Mouse (Mus musculus): ENCODE measurements around the gene Eef1a2. TPM values are rescaled to one million over a fixed set of nuclear protein-coding genes. Genes with fewer than 3 reads are reported as not detected.
"Not testable (repeated sequence)": the region's sequence is repeated elsewhere in the genome, so short reads cannot be mapped to it uniquely, and the experiment has no call there.

The Eef1a2 gene
- 7.7 and 7.9 TPM in 2 replicates for polyA plus RNA-seq (2016; fragmentation: Nextera tagmentation; extraction: Ambion mirVana)

DNA sequence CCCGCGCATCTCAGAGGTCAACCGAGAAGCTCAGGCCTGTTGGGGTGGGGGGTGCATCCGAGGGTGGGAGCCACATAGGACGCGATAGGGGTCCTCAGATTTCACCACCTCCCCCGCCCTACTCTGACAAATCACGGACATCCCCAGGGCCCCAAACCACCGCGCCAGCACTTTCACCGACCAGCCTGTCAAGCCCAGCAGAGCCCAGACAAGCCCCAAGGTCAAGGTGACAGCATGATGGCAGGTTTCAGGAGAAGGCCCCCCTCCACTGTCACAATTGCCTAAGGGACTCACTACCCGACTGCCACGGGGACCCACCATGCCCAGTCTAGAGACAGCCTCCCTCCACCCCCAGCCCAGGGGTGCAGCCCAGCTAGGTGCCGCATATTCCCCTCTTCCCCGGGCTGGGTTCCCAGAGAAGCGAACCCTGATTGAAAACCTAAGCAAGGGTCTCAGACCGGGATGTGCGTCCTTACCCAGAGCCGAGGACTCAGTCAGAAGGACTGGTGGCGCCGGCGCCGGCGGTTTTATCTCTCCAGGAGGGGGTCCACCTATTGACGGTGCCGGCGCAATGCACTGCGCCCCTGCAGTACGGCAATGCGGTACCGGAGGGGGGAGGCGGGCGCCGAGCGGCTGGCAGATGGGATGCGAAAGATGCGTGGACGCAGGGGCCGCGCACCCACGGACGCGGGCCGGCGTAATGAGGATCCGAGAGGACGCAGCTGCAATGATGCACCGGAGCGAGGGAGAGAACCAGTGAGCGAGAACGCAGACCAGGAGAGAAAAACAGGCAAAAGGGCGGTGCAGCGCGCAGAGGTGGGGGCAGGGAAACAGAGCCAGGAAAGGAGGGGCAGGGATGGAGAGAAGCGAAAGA, at the start of gene Eef1a2:
Gene Eef1a2 (minus strand): TSS at position 767 of the 874 bp plus-strand sequence.
- Histone ChIP-seq H3K9me3 (replicated peaks) (no peaks in the 10 kb centered on the region), H3K4me2 (peak within 1 kb of the TSS; percentile 62), H3K27me3 (replicated peaks) (peaks cover 57% of the 10 kb centered on the region), H3K27ac (ENCODE audit: poor library complexity, severe bottlenecking) (peak within 1 kb of the TSS; percentile 79), H3K4me3 (peak within 1 kb of the TSS; percentile 55), H3K9ac (peak within 1 kb of the TSS; percentile 76), H3K36me3 (peaks cover 14% of the 10 kb centered on the region), H3K4me1 (replicated peaks) (peaks cover 59% of the 10 kb centered on the region)
- 2% methylated on average over 55 of the region's 55 CpGs for WGBS
- peak; percentile 37; the same call in 1 of the 2 replicates for ATAC-seq (ENCODE audit: insufficient number of reproducible peaks, low FRiP score)

DNA sequence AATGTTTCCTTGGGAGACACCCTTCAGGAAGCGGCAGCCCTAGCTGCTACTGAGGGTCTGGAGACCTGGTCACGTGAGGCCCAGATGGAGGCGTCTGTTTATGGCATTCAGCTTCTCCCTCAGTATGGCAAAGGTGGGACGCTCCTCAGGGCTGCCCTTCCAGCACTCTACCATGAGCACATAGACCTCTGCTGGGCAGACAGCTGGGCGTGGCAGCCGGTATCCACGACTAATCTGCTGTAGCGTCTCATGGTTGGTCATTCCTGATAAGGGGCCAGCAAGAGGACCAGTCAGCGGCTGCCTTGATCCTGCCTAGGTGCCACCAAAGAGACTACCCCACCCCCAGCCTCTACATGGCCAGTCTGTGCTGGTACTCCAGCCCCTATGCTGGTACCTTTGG, 49.3 kb upstream of the Eef1a2 start:
- Histone ChIP-seq H3K9ac (no peak overlapping the region), H3K4me2 (no peak overlapping the region), H3K9me3 (replicated peaks) (no peaks in the 10 kb centered on the region), H3K4me1 (replicated peaks) (no peaks in the 10 kb centered on the region), H3K27me3 (replicated peaks) (peaks cover 50% of the 10 kb centered on the region), H3K4me3 (no peak overlapping the region), H3K36me3 (no peaks in the 10 kb centered on the region), H3K27ac (ENCODE audit: poor library complexity, severe bottlenecking) (no peak overlapping the region)
- peak; percentile 57; the same call in 1 of the 2 replicates for ATAC-seq (ENCODE audit: insufficient number of reproducible peaks, low FRiP score)
- 56% methylated on average over 9 of the region's 9 CpGs for WGBS

DNA sequence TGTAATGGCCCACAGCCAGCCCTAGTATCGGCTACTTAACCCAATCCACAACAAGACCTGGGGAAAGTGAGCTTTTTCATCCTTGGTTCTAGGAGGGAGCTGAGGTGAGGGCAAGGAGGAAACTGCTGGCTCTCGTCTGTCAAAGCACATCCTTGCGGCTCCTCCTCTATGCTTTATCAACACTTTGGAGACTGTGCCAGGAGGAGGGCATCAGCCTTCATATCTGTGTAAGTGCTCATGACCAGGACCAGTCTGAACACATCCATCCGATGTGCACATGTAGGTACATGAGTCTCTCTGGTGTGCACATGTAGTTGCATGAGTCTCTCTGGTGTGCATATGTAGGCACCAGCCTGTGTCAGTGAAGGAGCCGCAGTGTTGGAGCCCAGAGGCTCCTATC, 48.9 kb upstream of the Eef1a2 start:
- no peaks in the 10 kb centered on the region for H3K36me3 ChIP-seq
- 66% methylated on average over 5 of the region's 5 CpGs for WGBS
- no peaks in the 10 kb centered on the region for H3K4me1 ChIP-seq (replicated peaks)
- H3K9me3 ChIP-seq (replicated peaks), result no peaks in the 10 kb centered on the region
- peaks cover 48% of the 10 kb centered on the region for H3K27me3 ChIP-seq (replicated peaks)
- no peak overlapping the region for H3K27ac ChIP-seq (ENCODE audit: poor library complexity, severe bottlenecking)
- H3K9ac ChIP-seq, result no peak overlapping the region
- H3K4me3 ChIP-seq, result no peak overlapping the region
- 0 out of 2 replicates have a peak, but pooled peaks have one; percentile 16 for ATAC-seq (ENCODE audit: insufficient number of reproducible peaks, low FRiP score)
- no peak overlapping the region for H3K4me2 ChIP-seq

DNA sequence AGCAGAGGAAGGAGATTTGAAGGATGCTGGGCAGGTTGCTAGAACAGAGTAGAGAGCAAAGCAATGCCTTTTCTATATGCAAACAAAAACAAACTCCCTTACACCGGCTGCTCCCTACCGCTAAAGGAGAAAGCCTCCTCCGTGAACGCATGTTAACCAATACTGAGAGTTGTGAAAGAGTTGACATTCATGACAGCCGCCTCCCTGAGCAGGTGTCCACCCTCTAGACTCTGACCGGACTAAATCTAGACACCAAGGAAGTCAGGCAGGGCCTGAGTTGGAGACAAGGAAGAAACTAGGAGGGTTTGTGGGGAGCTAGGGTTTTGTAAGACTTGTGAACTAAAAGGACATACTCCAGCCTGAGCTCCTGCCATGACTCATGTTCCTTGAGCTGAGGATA, 46.1 kb upstream of the Eef1a2 start:
- H3K4me3 ChIP-seq, result no peak overlapping the region
- peaks cover 39% of the 10 kb centered on the region for H3K27me3 ChIP-seq (replicated peaks)
- ATAC-seq (ENCODE audit: insufficient number of reproducible peaks, low FRiP score), result no peak
- no peaks in the 10 kb centered on the region for H3K9me3 ChIP-seq (replicated peaks)
- H3K36me3 ChIP-seq, result no peaks in the 10 kb centered on the region
- H3K9ac ChIP-seq, result no peak overlapping the region
- H3K27ac ChIP-seq (ENCODE audit: poor library complexity, severe bottlenecking), result no peak overlapping the region
- 75% methylated on average over 6 of the region's 6 CpGs for WGBS
- H3K4me2 ChIP-seq, result no peak overlapping the region
- no peaks in the 10 kb centered on the region for H3K4me1 ChIP-seq (replicated peaks)

DNA sequence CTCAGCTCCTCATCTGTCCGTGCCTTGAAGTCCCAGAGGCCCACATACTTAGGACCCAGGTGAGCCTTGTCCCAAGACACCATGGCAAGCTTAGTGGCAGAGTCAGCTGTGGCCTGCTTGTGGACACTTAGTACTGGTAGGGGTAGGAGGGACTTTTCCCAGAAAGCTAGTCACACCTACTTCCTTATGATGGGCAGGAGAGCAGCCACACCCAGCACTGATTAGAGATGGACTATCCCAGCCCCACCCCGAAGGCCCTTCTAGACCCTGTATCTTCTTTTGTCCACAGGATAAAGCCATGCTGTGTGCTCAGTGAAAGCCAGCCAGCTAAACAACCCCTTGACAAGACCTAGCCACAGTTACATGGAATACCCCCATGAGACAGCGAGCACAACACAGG, 45.6 kb upstream of the Eef1a2 start, which contains the start of gene Ptk6:
Gene Ptk6 (minus strand): TSS at position 368 of the 400 bp plus-strand sequence.
- H3K36me3 ChIP-seq, result no peaks in the 10 kb centered on the region
- no peak within 1 kb of the TSS for H3K27ac ChIP-seq (ENCODE audit: poor library complexity, severe bottlenecking)
- no peak within 1 kb of the TSS for H3K4me2 ChIP-seq
- WGBS, result 85% methylated on average over 3 of the region's 3 CpGs
- no peak within 1 kb of the TSS for H3K4me3 ChIP-seq
- H3K9me3 ChIP-seq (replicated peaks), result no peaks in the 10 kb centered on the region
- H3K9ac ChIP-seq, result no peak within 1 kb of the TSS
- ATAC-seq (ENCODE audit: insufficient number of reproducible peaks, low FRiP score), result no peak
- peaks cover 35% of the 10 kb centered on the region for H3K27me3 ChIP-seq (replicated peaks)
- no peaks in the 10 kb centered on the region for H3K4me1 ChIP-seq (replicated peaks)

DNA sequence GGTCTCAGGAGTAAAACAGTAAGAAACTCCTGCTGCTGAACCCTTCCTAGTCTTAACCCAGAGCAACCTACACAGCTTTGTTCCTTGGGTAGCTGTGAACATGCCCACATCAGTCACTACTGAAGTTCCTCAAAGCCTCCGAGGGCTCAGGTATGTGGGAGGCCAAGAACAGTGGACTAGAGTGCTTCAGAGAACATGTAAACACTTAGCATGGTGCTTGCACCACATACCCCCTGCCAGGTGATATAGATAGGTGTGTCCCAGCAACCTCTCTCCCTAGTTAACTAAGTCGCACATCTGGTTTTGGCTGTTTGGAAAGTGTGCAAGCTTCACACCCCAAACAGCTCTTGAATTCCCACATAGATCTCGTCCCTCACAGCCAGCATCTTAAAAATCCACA, 44.8 kb upstream of the Eef1a2 start:
- Histone ChIP-seq H3K27me3 (replicated peaks) (peaks cover 35% of the 10 kb centered on the region), H3K27ac (ENCODE audit: poor library complexity, severe bottlenecking) (no peak overlapping the region), H3K4me3 (no peak overlapping the region), H3K9me3 (replicated peaks) (no peaks in the 10 kb centered on the region), H3K4me2 (no peak overlapping the region), H3K9ac (no peak overlapping the region), H3K4me1 (replicated peaks) (no peaks in the 10 kb centered on the region), H3K36me3 (no peaks in the 10 kb centered on the region)
- ATAC-seq (ENCODE audit: insufficient number of reproducible peaks, low FRiP score), result no peak
- WGBS, result 59% methylated on average over 3 of the region's 3 CpGs

DNA sequence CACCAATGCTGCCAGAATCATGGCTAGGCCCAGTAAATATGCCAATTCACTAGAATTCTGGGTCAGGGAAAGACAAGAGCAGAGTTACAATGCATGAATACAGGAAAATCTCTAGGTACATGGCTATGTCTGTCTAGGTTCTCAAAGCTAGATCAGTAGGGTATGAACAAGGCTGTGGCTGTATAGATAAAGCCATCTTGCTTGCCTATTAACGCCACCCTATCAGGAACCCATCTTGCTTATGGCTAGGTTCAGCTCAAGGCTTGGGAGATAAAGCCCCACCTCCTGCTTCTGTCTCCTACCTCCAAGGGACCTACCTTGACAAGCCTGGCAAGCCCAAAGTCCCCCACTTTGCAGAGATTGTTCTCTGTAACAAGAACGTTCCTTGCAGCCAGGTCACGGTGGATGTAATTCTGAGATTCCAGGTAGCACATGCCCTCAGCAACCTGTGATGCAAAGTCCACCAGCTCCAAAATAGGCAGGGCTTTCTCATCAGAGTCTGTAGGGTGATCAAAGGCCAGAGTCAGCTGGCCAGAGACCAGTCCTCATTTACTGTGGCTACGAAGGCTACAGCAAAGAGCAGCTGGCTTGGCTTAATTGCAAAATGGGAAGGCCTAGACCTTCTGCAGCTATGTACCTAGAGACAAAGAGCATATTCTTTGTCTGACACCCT, 40.0 kb upstream of the Eef1a2 start:
- Histone ChIP-seq H3K4me2 (no peak overlapping the region), H3K4me3 (no peak overlapping the region), H3K27me3 (replicated peaks) (peaks cover 25% of the 10 kb centered on the region), H3K27ac (ENCODE audit: poor library complexity, severe bottlenecking) (no peak overlapping the region), H3K36me3 (no peaks in the 10 kb centered on the region), H3K4me1 (replicated peaks) (no peaks in the 10 kb centered on the region), H3K9me3 (replicated peaks) (no peaks in the 10 kb centered on the region), H3K9ac (no peak overlapping the region)
- ATAC-seq (ENCODE audit: insufficient number of reproducible peaks, low FRiP score), result no peak
- WGBS, result 78% methylated on average over 4 of the region's 4 CpGs

DNA sequence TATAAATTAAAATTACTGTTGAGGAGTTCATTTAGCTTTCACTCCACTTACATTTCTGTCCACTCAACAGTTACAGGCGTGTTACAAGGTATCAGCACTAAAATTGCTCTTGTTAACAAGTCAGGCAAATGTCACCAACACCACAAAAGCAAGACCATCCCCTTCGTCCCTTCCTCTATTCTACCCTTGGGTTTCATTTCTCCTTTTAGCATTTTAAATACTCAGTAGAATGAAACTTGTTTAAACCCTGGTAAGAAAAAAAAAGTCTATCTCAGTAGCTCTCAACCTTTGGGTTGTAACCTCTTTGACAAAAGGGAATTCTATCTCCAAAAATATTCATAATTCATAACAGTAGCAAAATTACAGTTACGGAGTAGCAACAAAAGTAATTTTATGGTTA, 36.2 kb upstream of the Eef1a2 start:
- no peaks in the 10 kb centered on the region for H3K9me3 ChIP-seq (replicated peaks)
- ATAC-seq (ENCODE audit: insufficient number of reproducible peaks, low FRiP score), result no peak
- 53% methylated on average over 3 of the region's 3 CpGs for WGBS
- no peak overlapping the region for H3K4me2 ChIP-seq
- H3K9ac ChIP-seq, result no peak overlapping the region
- no peak overlapping the region for H3K4me3 ChIP-seq
- H3K36me3 ChIP-seq, result peaks cover 4% of the 10 kb centered on the region; the same call in 1 of the 2 replicates
- no peak overlapping the region for H3K27ac ChIP-seq (ENCODE audit: poor library complexity, severe bottlenecking)
- peaks cover 9% of the 10 kb centered on the region; the same call in 1 of the 2 replicates for H3K4me1 ChIP-seq (replicated peaks)
- H3K27me3 ChIP-seq (replicated peaks), result peaks cover 13% of the 10 kb centered on the region; the same call in 1 of the 2 replicates

DNA sequence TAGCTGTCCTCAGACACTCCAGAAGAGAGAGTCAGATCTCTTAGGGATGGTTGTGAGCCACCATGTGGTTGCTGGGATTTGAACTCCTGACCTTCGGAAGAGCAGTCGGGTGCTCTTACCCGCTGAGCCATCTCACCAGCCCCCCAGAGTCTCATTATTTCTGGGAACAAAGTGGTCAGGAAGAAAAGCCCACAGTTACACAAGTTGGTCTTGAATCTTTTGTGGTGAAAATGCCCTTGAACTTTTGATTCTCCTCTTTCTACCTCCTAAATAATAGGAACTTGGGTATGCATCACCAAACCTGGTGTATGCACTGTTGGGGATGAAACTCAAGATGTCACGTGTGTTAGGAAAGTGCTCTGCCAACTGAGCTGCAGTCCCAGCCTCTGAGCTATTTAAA, 35.1 kb upstream of the Eef1a2 start:
- Histone ChIP-seq H3K9me3 (replicated peaks) (no peaks in the 10 kb centered on the region), H3K27me3 (replicated peaks) (peaks cover 12% of the 10 kb centered on the region; the same call in 1 of the 2 replicates), H3K4me1 (replicated peaks) (peaks cover 9% of the 10 kb centered on the region; the same call in 1 of the 2 replicates), H3K27ac (ENCODE audit: poor library complexity, severe bottlenecking) (no peak overlapping the region), H3K4me2 (no peak overlapping the region), H3K9ac (no peak overlapping the region), H3K36me3 (peaks cover 4% of the 10 kb centered on the region; the same call in 1 of the 2 replicates), H3K4me3 (no peak overlapping the region)
- 63% methylated on average over 4 of the region's 4 CpGs for WGBS
- ATAC-seq (ENCODE audit: insufficient number of reproducible peaks, low FRiP score), result no peak

DNA sequence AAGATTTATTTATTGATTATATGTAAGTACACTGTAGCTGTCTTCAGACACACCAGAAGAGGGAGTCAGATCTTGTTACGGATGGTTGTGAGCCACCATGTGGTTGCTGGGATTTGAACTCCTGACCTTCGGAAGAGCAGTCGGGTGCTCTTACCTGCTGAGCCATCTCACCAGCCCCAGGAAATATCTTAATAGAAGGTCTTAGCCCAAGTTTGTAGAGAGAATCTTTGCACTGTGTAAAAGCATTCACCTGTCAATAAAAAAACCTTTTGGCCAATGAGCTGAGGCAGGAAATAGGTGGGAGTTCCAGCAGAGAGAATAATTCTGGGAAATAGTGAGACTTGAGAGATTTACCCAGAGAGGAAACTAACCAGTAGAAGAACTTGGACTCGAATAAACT, 34.6 kb upstream of the Eef1a2 start:
- peaks cover 12% of the 10 kb centered on the region; the same call in 1 of the 2 replicates for H3K27me3 ChIP-seq (replicated peaks)
- not testable (repeated sequence) for H3K4me2 ChIP-seq; H3K9ac ChIP-seq; H3K36me3 ChIP-seq; H3K4me3 ChIP-seq; H3K9me3 ChIP-seq (replicated peaks); H3K4me1 ChIP-seq (replicated peaks); H3K27ac ChIP-seq (ENCODE audit: poor library complexity, severe bottlenecking); ATAC-seq (ENCODE audit: insufficient number of reproducible peaks, low FRiP score)
- 72% methylated on average over 4 of the region's 4 CpGs for WGBS

DNA sequence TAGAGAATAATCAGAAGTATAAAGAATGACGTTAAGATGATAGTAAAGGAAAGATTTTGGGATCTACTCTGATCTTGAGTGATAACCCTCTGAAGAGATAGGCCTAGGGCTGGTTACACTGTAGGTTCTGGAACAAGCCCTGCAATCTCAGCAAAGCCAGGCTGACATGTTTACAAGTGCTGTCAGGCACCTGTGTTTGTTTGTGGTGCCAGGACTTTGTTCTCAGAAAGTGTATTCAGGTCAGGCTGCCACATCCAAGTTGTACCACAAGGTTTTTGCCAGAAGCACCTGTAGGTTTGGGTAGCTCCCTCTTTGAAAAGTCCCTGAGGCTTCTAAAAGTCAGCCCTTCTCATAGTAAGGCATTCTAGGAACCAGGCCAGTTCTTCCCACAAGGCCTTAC, 32.5 kb upstream of the Eef1a2 start:
- Histone ChIP-seq H3K36me3 (peaks cover 4% of the 10 kb centered on the region; the same call in 1 of the 2 replicates), H3K4me1 (replicated peaks) (peaks cover 9% of the 10 kb centered on the region; the same call in 1 of the 2 replicates), H3K27me3 (replicated peaks) (no peaks in the 10 kb centered on the region), H3K9ac (no peak overlapping the region), H3K27ac (ENCODE audit: poor library complexity, severe bottlenecking) (no peak overlapping the region), H3K9me3 (replicated peaks) (no peaks in the 10 kb centered on the region), H3K4me3 (no peak overlapping the region), H3K4me2 (no peak overlapping the region)
- WGBS, result 80% methylated on average over 1 of the region's 1 CpGs
- ATAC-seq (ENCODE audit: insufficient number of reproducible peaks, low FRiP score), result no peak
